Mouse (Mus musculus): ENCODE data around the gene Hsdl1. TPM values are rescaled to one million over a fixed set of nuclear protein-coding genes. Genes with fewer than 3 reads are reported as not detected.

Gene Hsdl1
- polyA plus RNA-seq, 1 experiment from 2014 or later = 138 TPM

DNA sequence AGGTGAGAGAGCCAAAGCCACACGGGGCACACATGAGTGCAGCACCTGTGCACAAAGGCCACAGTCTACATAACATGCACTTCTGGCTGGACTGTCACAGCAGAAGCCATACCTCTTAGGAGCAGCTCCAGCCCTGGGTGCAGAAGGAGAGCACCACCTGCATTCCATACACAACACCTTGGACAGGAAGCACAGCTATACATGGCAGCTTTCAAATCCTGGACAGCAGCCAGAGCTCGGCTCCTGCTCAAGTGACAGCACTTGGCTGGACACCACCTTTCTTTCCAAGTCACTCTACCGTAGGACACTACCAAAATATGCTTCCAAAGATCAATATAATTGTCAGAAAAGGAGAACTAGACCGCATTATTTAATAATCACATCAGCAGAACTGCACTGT is 61.6 kb downstream of the Hsdl1 start:
- H3K36me3 ChIP-seq = peaks cover 98% of the 10 kb centered on the region
- peaks cover 16% of the 10 kb centered on the region for H3K4me1 ChIP-seq (replicated peaks)
- no peak overlapping the region for H3K27ac ChIP-seq
- H3K9me3 ChIP-seq = no peaks in the 10 kb centered on the region
- H3K4me2 ChIP-seq = no peak overlapping the region
- H3K9ac ChIP-seq = no peak overlapping the region
- H3K27me3 ChIP-seq = no peaks in the 10 kb centered on the region
- no peak for ATAC-seq (ENCODE audit: low FRiP score)
- 96% methylated on average over 4 of the region's 4 CpGs for WGBS
- H3K4me3 ChIP-seq = no peak overlapping the region

Other genes starting within 250 kb of the Hsdl1 start
- gene Hsbp1, start 230.7 kb downstream of the Hsdl1 start, polyA plus RNA-seq (2015; fragmentation: Nextera tagmentation; extraction: Ambion mirVana) = 623 and 628 TPM in 2 replicates
- 14.1 and 14.8 TPM in 2 replicates for gene Mlycd, start 180.3 kb downstream of the Hsdl1 start, polyA plus RNA-seq (2015; fragmentation: Nextera tagmentation; extraction: Ambion mirVana)
- 0.08 and 0.28 TPM in 2 replicates for gene Osgin1, start 141.1 kb downstream of the Hsdl1 start, polyA plus RNA-seq (2015; fragmentation: Nextera tagmentation; extraction: Ambion mirVana)
- 34.5 and 36.4 TPM in 2 replicates for gene Necab2, start 128.5 kb downstream of the Hsdl1 start, polyA plus RNA-seq (2015; fragmentation: Nextera tagmentation; extraction: Ambion mirVana)
- gene Slc38a8, start 73.5 kb downstream of the Hsdl1 start, polyA plus RNA-seq (2015; fragmentation: Nextera tagmentation; extraction: Ambion mirVana) = not detected in 2 replicates
- 61.3 and 63.2 TPM in 2 replicates for gene Mbtps1, start 16.4 kb downstream of the Hsdl1 start, polyA plus RNA-seq (2015; fragmentation: Nextera tagmentation; extraction: Ambion mirVana)
- gene Dnaaf1, start 52 bp upstream of the Hsdl1 start, polyA plus RNA-seq (2015; fragmentation: Nextera tagmentation; extraction: Ambion mirVana) = 0.29 and 0.31 TPM in 2 replicates
- 12.6 and 14.5 TPM in 2 replicates for gene Taf1c, start 30.0 kb upstream of the Hsdl1 start, polyA plus RNA-seq (2015; fragmentation: Nextera tagmentation; extraction: Ambion mirVana)
- not detected in 2 replicates for gene Adad2, start 37.6 kb upstream of the Hsdl1 start, polyA plus RNA-seq (2015; fragmentation: Nextera tagmentation; extraction: Ambion mirVana)
- gene Kcng4, start 60.5 kb upstream of the Hsdl1 start, polyA plus RNA-seq (2015; fragmentation: Nextera tagmentation; extraction: Ambion mirVana) = 0.09 TPM in 1 of 2 replicates, not detected in the other
- 3.3 and 3.5 TPM in 2 replicates for gene Wfdc1, start 91.2 kb upstream of the Hsdl1 start, polyA plus RNA-seq (2015; fragmentation: Nextera tagmentation; extraction: Ambion mirVana)
- gene Atp2c2, start 124.8 kb upstream of the Hsdl1 start, polyA plus RNA-seq (2015; fragmentation: Nextera tagmentation; extraction: Ambion mirVana) = 0.21 TPM in 1 of 2 replicates, not detected in the other
- gene Tldc1, start 203.2 kb upstream of the Hsdl1 start, polyA plus RNA-seq (2015; fragmentation: Nextera tagmentation; extraction: Ambion mirVana) = 11.8 and 12.8 TPM in 2 replicates